18 mouse cellular contexts compared by ENCODE assay signal in the genomic region with DNA sequence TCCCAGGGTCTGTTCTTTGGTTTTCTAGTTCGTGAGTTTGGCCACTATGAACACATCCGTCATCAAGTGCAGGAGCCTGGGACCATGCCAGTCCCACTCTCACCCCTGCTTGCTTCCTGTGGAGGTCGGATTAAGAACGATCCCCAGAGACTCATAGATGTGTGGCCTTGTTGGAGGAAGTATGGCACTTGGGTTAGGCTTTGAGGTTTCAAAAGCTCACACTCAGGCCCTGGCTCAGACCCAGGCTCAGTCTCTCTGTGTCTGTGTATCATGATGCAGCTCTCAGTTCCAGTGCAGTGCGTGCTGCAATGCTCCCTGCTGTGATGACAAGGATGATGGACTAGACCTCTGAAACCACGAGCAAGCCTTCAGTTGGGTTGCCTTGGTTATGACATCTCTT. TPM values are rescaled to one million over a fixed set of nuclear protein-coding genes. Genes with fewer than 3 reads are reported as not detected.
DNase-seq lines count a peak whose midpoint lies in the region; ATAC-seq and TF ChIP-seq lines count a peak whose summit lies in the region.
"Had no signal": no experiment of that assay in that cellular context is flagged by ENCODE, and none has a peak within 500 bp of the region (broad histone marks: within the 10 kb centered on the region; RNA-seq: fewer than 3 reads in every experiment).

No protein-coding gene starts in this region.

- no peak for DNase-seq in heart, embryonic 10.5 days (ENCODE audit: low spot score)
- no peak for DNase-seq in heart, adult 8-10 months (ENCODE audit: low spot score)
- DNase-seq in lung, postnatal 10 days, result peak; percentile 43
- DNase-seq in lung, adult 2 months, result no peak
- DNase-seq in splenic B cell, adult 2 months (ENCODE audit: low read depth, low spot score), result peak; percentile 63
- no peak for DNase-seq in thymus, postnatal 10 days (ENCODE audit: low spot score in 2 of 2)
- no peak for DNase-seq in urinary bladder, postnatal 10 days (ENCODE audit: low spot score)
- DNase-seq: kidney, postnatal 14 days; left cerebral cortex, postnatal 4 days had no signal

- TF ChIP-seq POLR2A in lung, adult 2 months (IDR thresholded peaks at IDR 0.05; ENCODE audit: borderline replicate concordance, extremely low read depth, low read depth, low read length), result no peak

- H3K27ac ChIP-seq in heart, embryonic 10.5 days, result peak overlapping the region; percentile 82
- H3K27ac ChIP-seq: forebrain, embryonic 15.5 days; hindbrain, embryonic 12.5 days; liver, embryonic 14.5 days had no signal

- peak; percentile 83 for ATAC-seq in common myeloid progenitor, adult 5-6 weeks (replicated peaks; ENCODE audit: low read depth, poor library complexity, severe bottlenecking)
- ATAC-seq: forebrain, embryonic 15.5 days; intestine, embryonic 16.5 days; midbrain, embryonic 16.5 days had no signal

- H3K9me3 ChIP-seq in heart, embryonic 10.5 days, result no peaks in the 10 kb centered on the region
- H3K9me3 ChIP-seq: forebrain, embryonic 15.5 days; hindbrain, embryonic 12.5 days had no signal

- no peaks in the 10 kb centered on the region for H3K27me3 ChIP-seq in heart, embryonic 10.5 days (ENCODE audit: insufficient read depth, poor library complexity, severe bottlenecking)
- H3K27me3 ChIP-seq in splenic B cell, adult 2 months (ENCODE audit: control insufficient read depth, insufficient read depth, low read length, poor library complexity, severe bottlenecking), result no peaks in the 10 kb centered on the region
- H3K27me3 ChIP-seq: forebrain, embryonic 15.5 days; hindbrain, embryonic 12.5 days had no signal

- peaks cover 62% of the 10 kb centered on the region for H3K4me1 ChIP-seq in heart, embryonic 10.5 days
- H3K4me1 ChIP-seq in lung, adult 2 months (ENCODE audit: control insufficient read depth, insufficient read depth, low read length), result peaks cover 6% of the 10 kb centered on the region; the same call in 1 of the 2 replicates

- WGBS in heart, embryonic 10.5 days, result 70% methylated on average over 6 of the region's 6 CpGs
- 27% methylated on average over 6 of the region's 6 CpGs for WGBS in lung, adult 2 months

- H3K4me3 ChIP-seq in heart, embryonic 10.5 days, result no peak overlapping the region
- no peak overlapping the region for H3K4me3 ChIP-seq in lung, adult 2 months (replicated peaks; ENCODE audit: extremely low read depth, low read depth, low read length)
- H3K4me3 ChIP-seq: forebrain, embryonic 15.5 days; hindbrain, embryonic 12.5 days had no signal

- no peak for TF ChIP-seq CTCF in lung, adult 2 months (IDR thresholded peaks at IDR 0.05; ENCODE audit: insufficient read depth, low read length)

- no peaks in the 10 kb centered on the region for H3K36me3 ChIP-seq in heart, embryonic 10.5 days
- H3K36me3 ChIP-seq in splenic B cell, adult 2 months (ENCODE audit: control insufficient read depth, insufficient read depth, low read length, poor library complexity, severe bottlenecking), result no peaks in the 10 kb centered on the region
- H3K36me3 ChIP-seq: forebrain, embryonic 15.5 days; hindbrain, embryonic 12.5 days had no signal

RNA-seq across cellular contexts. Expression of a gene that starts 4.4 kb away (rescaled TPM):
- polyA plus RNA-seq in heart, embryonic 10.5 days (2016; fragmentation: Nextera tagmentation; extraction: Ambion mirVana), result 0.46 and 0.59 TPM in 2 replicates
- total RNA-seq in heart, adult 8-10 months (2022), result under 1 TPM in 1 of 4 experiments, not detected in 3; 0.09 TPM
- 0.09 TPM in 1 of 2 replicates, not detected in the other for polyA plus RNA-seq in lung, adult 2 months (2012; rRNA removed)
- total RNA-seq in common myeloid progenitor, adult 5-6 weeks (2017), result 0.05 TPM in 1 of 2 replicates, not detected in the other
- total RNA-seq: gastrocnemius, adult 8-10 months; MEL had no signal
- polyA plus RNA-seq: forebrain, embryonic 15.5 days; intestine, embryonic 16.5 days; midbrain, embryonic 16.5 days; neural tube, embryonic 14.5 days had no signal

RNA-seq across cellular contexts. Expression of a gene that starts 60.0 kb away (rescaled TPM):
- 1.2 and 3.1 TPM in 2 replicates for polyA plus RNA-seq in heart, embryonic 10.5 days (2016; fragmentation: Nextera tagmentation; extraction: Ambion mirVana)
- total RNA-seq in heart, adult 8-10 months (2022), result 1 to 10 TPM; 1.7 to 2.3 (median 1.9) TPM
- polyA plus RNA-seq in lung, adult 2 months (2012; rRNA removed), result 0.80 and 4.6 TPM in 2 replicates
- total RNA-seq in common myeloid progenitor, adult 5-6 weeks (2017), result 0.87 and 1.7 TPM in 2 replicates

Comparison
In these comparisons a context has a peak if more than half of its experiments do, and no peak if none do; other contexts are left out.
1. DNase-seq: peak in lung, postnatal 10 days (single experiment) and splenic B cell, adult 2 months (single experiment); none in heart, embryonic 10.5 days (single experiment), heart, adult 8-10 months (single experiment), lung, adult 2 months (single experiment), thymus, postnatal 10 days (0 of 2) and urinary bladder, postnatal 10 days (single experiment).